Mouse (Mus musculus) bone marrow, adult 2 months (tissue): ENCODE results near the gene Mak.

ENCODE experiments used
- CTCF ChIP-seq: fragments of 200-500 bp; IDR thresholded peaks from 2 replicates; pipeline ENCODE4 v1.5.1; 2011; ENCODE audit warnings: low read length, control low read depth; ENCODE audit not compliant: control insufficient read depth, insufficient read depth
- POLR2A ChIP-seq: fragments of 200-500 bp; IDR thresholded peaks from 2 replicates; pipeline ENCODE4 v1.6.1; 2011; ENCODE audit warnings: low read depth, mild to moderate bottlenecking, control low read depth, low read length, borderline replicate concordance; ENCODE audit not compliant: control insufficient read depth

GRCm38 (mm10) chr13:40994487-40995263 is 84.8 kb downstream of the Mak start:
- TF ChIP-seq POLR2A (no peak), CTCF (no peak)
